Mouse (Mus musculus) hindbrain, embryonic 14.5 days (tissue): ENCODE results near the gene Samd4. TPM values are rescaled to one million over a fixed set of nuclear protein-coding genes. Genes with fewer than 3 reads are reported as not detected.
"Not testable (repeated sequence)": the region's sequence is repeated elsewhere in the genome, so short reads cannot be mapped to it uniquely, and the experiment has no call there.

Source experiments
- ATAC-seq: fragments of 200-750 bp; cut with Nextera tagmentation; 2 replicates; pipeline ENCODE4 v1.8.0; 2017; ENCODE audit warnings: moderate number of reproducible peaks, mild to moderate bottlenecking, moderate TSS enrichment, moderate library complexity; ENCODE audit not compliant: low FRiP score
- DNase-seq: peaks from one replicate; pipeline ENCODE4 v3.0.0-alpha.2; 2015; ENCODE audit warnings: low spot score
- H3K27ac ChIP-seq: fragments of 300-500 bp; sonication (generic); 2 replicates; pipeline ENCODE4 v1.5.1; 2014; ENCODE audit warnings: mild to moderate bottlenecking, moderate library complexity
- H3K27me3 ChIP-seq: fragments of 300-500 bp; sonication (generic); 2 replicates; pipeline ENCODE4 v1.6.1; 2014; ENCODE audit warnings: mild to moderate bottlenecking, low read length, mixed read lengths; ENCODE audit not compliant: control insufficient read depth, insufficient read depth
- H3K36me3 ChIP-seq: fragments of 300-500 bp; sonication (generic); replicated peaks from 2 replicates; pipeline ENCODE4 v1.6.1; 2014; ENCODE audit not compliant: control insufficient read depth, insufficient read depth
- H3K4me1 ChIP-seq: fragments of 300-500 bp; sonication (generic); replicated peaks from 2 replicates; pipeline ENCODE4 v1.6.1; 2014; ENCODE audit warnings: antibody characterized with exemption, low read length, mixed read lengths; ENCODE audit not compliant: control insufficient read depth, insufficient read depth
- H3K4me2 ChIP-seq: fragments of 300-500 bp; sonication (generic); replicated peaks from 2 replicates; pipeline ENCODE4 v1.6.1; 2014; ENCODE audit warnings: mild to moderate bottlenecking, moderate library complexity
- H3K4me3 ChIP-seq: fragments of 300-500 bp; sonication (generic); replicated peaks from 2 replicates; pipeline ENCODE4 v1.5.1; 2014; ENCODE audit warnings: mild to moderate bottlenecking, low read length
- H3K9ac ChIP-seq: fragments of 300-500 bp; sonication (generic); 2 replicates; pipeline ENCODE4 v1.6.1; 2014
- H3K9me3 ChIP-seq: fragments of 300-500 bp; sonication (generic); 2 replicates; pipeline ENCODE4 v1.6.1; 2016; ENCODE audit warnings: low read length; ENCODE audit not compliant: control insufficient read depth
- WGBS: fragments of 180-500 bp; shearing (Covaris S2); extraction: QIAGEN DNeasy Blood & Tissue Kit; methylation state at CpG from one replicate; pipeline ENCODE4 v1.1.7; 2014; 5-methylcytosine and 5-hydroxymethylcytosine counted together
- polyA plus RNA-seq: library from polyadenylated mRNA; unstranded; fragments of >200 nt; fragmentation: Nextera tagmentation; extraction: Ambion mirVana; gene quantifications from 2 replicates; pipeline ENCODE4 v1.2.1, GENCODE M21; 2014

Gene Samd4
- polyA plus RNA-seq, 1 experiment from 2014 or later, result 3.1 TPM

GRCm38 (mm10) chr14:47107461-47107860 lies 224.8 kb downstream of the Samd4 start:
- Histone ChIP-seq H3K4me2 (no peak overlapping the region), H3K36me3 (no peaks in the 10 kb centered on the region), H3K4me3 (no peak overlapping the region), H3K4me1 (no peaks in the 10 kb centered on the region), H3K9me3 (no peaks in the 10 kb centered on the region), H3K9ac (no peak overlapping the region), H3K27ac (no peak overlapping the region), H3K27me3 (no peaks in the 10 kb centered on the region)
- 89% methylated on average over 3 of the region's 3 CpGs for WGBS
- no peak for ATAC-seq
- no peak for DNase-seq

- H3K27me3 ChIP-seq, DNase-seq, H3K27ac ChIP-seq, H3K4me1 ChIP-seq, H3K9ac ChIP-seq, H3K9me3 ChIP-seq, H3K4me2 ChIP-seq, H3K4me3 ChIP-seq, H3K36me3 ChIP-seq, ATAC-seq: not testable (repeated sequence)
- 94% methylated on average over 6 of the region's 7 CpGs for WGBS
Observed at GRCm38 (mm10) chr14:47110391-47110790, 227.7 kb downstream of the Samd4 start.

GRCm38 (mm10) chr14:47111341-47111740 lies 228.7 kb downstream of the Samd4 start:
- Histone ChIP-seq H3K4me1 (no peaks in the 10 kb centered on the region), H3K27me3 (no peaks in the 10 kb centered on the region), H3K9me3 (no peaks in the 10 kb centered on the region), H3K27ac (no peak overlapping the region), H3K9ac (no peak overlapping the region), H3K36me3 (no peaks in the 10 kb centered on the region), H3K4me3 (no peak overlapping the region), H3K4me2 (no peak overlapping the region)
- ATAC-seq (no peak), DNase-seq (no peak)
- WGBS, result 50% methylated on average over 9 of the region's 9 CpGs

GRCm38 (mm10) chr14:47115154-47115553 lies 232.5 kb downstream of the Samd4 start:
- no peaks in the 10 kb centered on the region for H3K36me3 ChIP-seq
- H3K9ac ChIP-seq, result no peak overlapping the region
- no peak overlapping the region for H3K27ac ChIP-seq
- H3K4me1 ChIP-seq, result no peaks in the 10 kb centered on the region
- no peak for ATAC-seq
- DNase-seq, result no peak
- H3K4me3 ChIP-seq, result no peak overlapping the region
- WGBS, result 59% methylated on average over 9 of the region's 9 CpGs
- no peaks in the 10 kb centered on the region for H3K27me3 ChIP-seq
- no peak overlapping the region for H3K4me2 ChIP-seq
- no peaks in the 10 kb centered on the region for H3K9me3 ChIP-seq

GRCm38 (mm10) chr14:47116062-47116762 lies 233.6 kb downstream of the Samd4 start:
- no peaks in the 10 kb centered on the region for H3K9me3 ChIP-seq
- H3K4me1 ChIP-seq, result no peaks in the 10 kb centered on the region
- H3K36me3 ChIP-seq, result no peaks in the 10 kb centered on the region
- DNase-seq (no peak), ATAC-seq (no peak)
- WGBS, result 89% methylated on average over 9 of the region's 10 CpGs
- H3K27me3 ChIP-seq, result no peaks in the 10 kb centered on the region
- H3K4me3 ChIP-seq, result no peak overlapping the region
- H3K9ac ChIP-seq, result no peak overlapping the region
- H3K27ac ChIP-seq, result no peak overlapping the region
- H3K4me2 ChIP-seq, result no peak overlapping the region

- 78% methylated on average over 7 of the region's 7 CpGs for WGBS
- ATAC-seq, result no peak
- Histone ChIP-seq H3K9ac (no peak overlapping the region), H3K36me3 (no peaks in the 10 kb centered on the region), H3K4me1 (no peaks in the 10 kb centered on the region), H3K4me2 (no peak overlapping the region), H3K27me3 (no peaks in the 10 kb centered on the region), H3K4me3 (no peak overlapping the region), H3K27ac (no peak overlapping the region), H3K9me3 (no peaks in the 10 kb centered on the region)
- DNase-seq, result no peak
Observed at GRCm38 (mm10) chr14:47117522-47117921, 234.9 kb downstream of the Samd4 start.

- no peaks in the 10 kb centered on the region for H3K4me1 ChIP-seq
- ATAC-seq, result no peak
- no peaks in the 10 kb centered on the region for H3K27me3 ChIP-seq
- H3K36me3 ChIP-seq, result no peaks in the 10 kb centered on the region
- no peak overlapping the region for H3K27ac ChIP-seq
- H3K4me2 ChIP-seq, result no peak overlapping the region
- WGBS, result 97% methylated on average over 5 of the region's 5 CpGs
- H3K9me3 ChIP-seq, result no peaks in the 10 kb centered on the region
- DNase-seq, result no peak
- no peak overlapping the region for H3K9ac ChIP-seq
- H3K4me3 ChIP-seq, result no peak overlapping the region
Observed at GRCm38 (mm10) chr14:47127987-47128386, 245.3 kb downstream of the Samd4 start.

- no peak overlapping the region for H3K27ac ChIP-seq
Observed at GRCm38 (mm10) chr14:47133948-47134347, 251.3 kb downstream of the Samd4 start.

GRCm38 (mm10) chr14:47136637-47137036 lies 254.0 kb downstream of the Samd4 start:
- no peak for DNase-seq
- Histone ChIP-seq H3K27me3 (no peaks in the 10 kb centered on the region), H3K27ac (no peak overlapping the region), H3K4me2 (no peak overlapping the region), H3K4me3 (no peak overlapping the region), H3K4me1 (no peaks in the 10 kb centered on the region), H3K9ac (no peak overlapping the region), H3K36me3 (no peaks in the 10 kb centered on the region), H3K9me3 (no peaks in the 10 kb centered on the region)
- WGBS, result 75% methylated on average over 5 of the region's 5 CpGs
- ATAC-seq, result no peak

More at GRCm38 (mm10) chr14:47133948-47134347, 251.3 kb downstream of the Samd4 start:
- ATAC-seq (peak; percentile 65), DNase-seq (no peak)
- 69% methylated on average over 10 of the region's 10 CpGs for WGBS
- no peak overlapping the region for H3K9ac ChIP-seq
- H3K4me1 ChIP-seq, result no peaks in the 10 kb centered on the region
- no peaks in the 10 kb centered on the region for H3K27me3 ChIP-seq
- H3K36me3 ChIP-seq, result no peaks in the 10 kb centered on the region
- H3K4me3 ChIP-seq, result no peak overlapping the region
- H3K4me2 ChIP-seq, result no peak overlapping the region
- no peaks in the 10 kb centered on the region for H3K9me3 ChIP-seq

- no peaks in the 10 kb centered on the region for H3K36me3 ChIP-seq
- no peak overlapping the region for H3K27ac ChIP-seq
- H3K4me1 ChIP-seq, result no peaks in the 10 kb centered on the region
- no peak for ATAC-seq
- H3K4me2 ChIP-seq, result no peak overlapping the region
- no peak for DNase-seq
- no peak overlapping the region for H3K9ac ChIP-seq
- WGBS, result 75% methylated on average over 3 of the region's 3 CpGs
- no peaks in the 10 kb centered on the region for H3K27me3 ChIP-seq
- H3K4me3 ChIP-seq, result no peak overlapping the region
- no peaks in the 10 kb centered on the region for H3K9me3 ChIP-seq
Observed at GRCm38 (mm10) chr14:47138853-47139252, 256.2 kb downstream of the Samd4 start.
